Mouse (Mus musculus): ENCODE measurements around the gene Pih1h3b.

The Pih1h3b gene

GRCm38 (mm10) chrX:140062135-140062975, at the start of gene Pih1h3b, which contains the start of gene Nup62cl:
Gene Pih1h3b (plus strand): TSS chrX:140062879.
Gene Nup62cl (minus strand): TSS chrX:140062712.
- no peak for DNase-seq

DNA sequence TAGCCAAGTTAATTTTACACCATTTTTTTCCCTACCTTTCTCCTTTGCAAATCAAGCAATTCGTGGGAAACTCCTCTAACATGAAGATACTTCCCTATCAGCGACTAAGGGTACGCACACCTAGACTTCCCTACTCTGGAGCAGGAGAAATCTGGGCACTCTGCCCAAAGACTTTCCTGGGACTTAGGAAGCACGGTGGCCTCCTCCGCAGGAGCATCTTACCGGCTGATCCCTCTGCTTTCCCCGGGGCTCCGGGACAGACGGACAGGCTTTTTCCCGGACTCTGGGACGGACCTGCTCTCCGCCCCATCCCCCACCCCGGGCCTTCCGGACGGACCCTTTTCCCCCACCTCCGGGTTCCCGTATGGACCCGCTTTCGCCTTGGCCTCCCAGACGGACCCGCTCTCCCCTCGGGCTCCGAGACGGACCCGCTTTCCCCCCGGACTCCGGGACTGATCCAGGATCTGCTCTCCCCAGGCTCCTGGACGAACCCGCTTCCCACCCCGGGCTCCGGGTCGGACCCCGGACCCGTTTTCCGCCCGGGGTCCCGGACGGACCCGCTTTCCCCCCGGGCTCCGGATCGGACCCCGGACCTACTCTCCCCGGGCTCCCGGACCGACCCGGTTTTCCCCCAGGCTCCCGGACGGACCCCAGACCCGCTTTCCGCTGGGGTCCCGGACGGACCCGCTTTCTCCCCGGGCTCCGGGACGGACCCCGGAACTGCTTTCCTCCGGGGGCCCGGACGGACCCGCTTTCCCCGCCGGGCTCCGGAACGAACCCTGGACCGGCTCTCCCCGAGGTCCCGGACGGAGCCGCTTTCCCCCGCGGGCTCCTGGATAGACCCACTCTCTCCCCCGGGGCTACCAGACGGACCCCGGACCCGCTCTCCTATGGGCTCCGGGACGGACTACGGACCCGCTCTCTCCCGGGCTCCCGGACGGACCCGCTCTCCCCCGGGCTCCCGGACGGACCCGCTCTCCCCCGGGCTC, 1.5 kb upstream of the Pih1h3b start:
- DNase-seq, result no peak

- DNase-seq, result no peak
Measured at GRCm38 (mm10) chrX:140082535-140082934, 19.9 kb downstream of the Pih1h3b start.

DNA sequence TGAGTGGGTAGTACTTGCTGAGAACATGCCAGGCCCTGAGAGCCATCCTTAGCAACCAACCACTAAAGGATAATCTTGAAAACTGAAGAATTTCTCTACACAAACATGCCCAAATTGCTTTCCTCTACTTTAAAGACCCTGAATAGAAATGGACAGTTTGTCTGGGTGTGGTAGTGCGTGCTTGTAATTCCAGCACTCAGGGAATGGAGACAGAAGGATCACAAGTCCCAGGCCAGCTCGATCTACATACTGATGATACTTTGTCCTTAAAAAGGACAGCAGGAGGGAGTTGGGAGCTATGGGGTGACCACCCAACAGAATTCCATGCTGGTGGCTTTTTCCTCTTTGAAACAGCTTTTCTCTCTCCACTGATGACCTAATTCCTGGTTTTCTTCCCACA, 31.4 kb downstream of the Pih1h3b start:
- no peak for DNase-seq

Measured in spleen, adult 18-20 months (tissue).